Mouse (Mus musculus) embryonic facial prominence, embryonic 15.5 days (tissue): ENCODE results near the gene Utp15. TPM values are rescaled to one million over a fixed set of nuclear protein-coding genes. Genes with fewer than 3 reads are reported as not detected.

ENCODE experiments used
- ATAC-seq: fragments of 200-750 bp; cut with Nextera tagmentation; 2 replicates; pipeline ENCODE4 v1.8.0; 2017; ENCODE audit warnings: low read depth, moderate TSS enrichment; ENCODE audit not compliant: insufficient number of reproducible peaks, low FRiP score, low TSS enrichment
- H3K27ac ChIP-seq: fragments of 300-500 bp; sonication (generic); replicated peaks from 2 replicates; pipeline ENCODE4 v1.5.1; 2015; ENCODE audit warnings: mild to moderate bottlenecking, inconsistent platforms
- H3K27me3 ChIP-seq: fragments of 300-500 bp; sonication (generic); 2 replicates; pipeline ENCODE4 v1.6.1; 2015; ENCODE audit warnings: inconsistent platforms
- H3K36me3 ChIP-seq: fragments of 300-500 bp; sonication (generic); 2 replicates; pipeline ENCODE4 v1.6.1; 2015; ENCODE audit warnings: mild to moderate bottlenecking, inconsistent platforms
- H3K4me1 ChIP-seq: fragments of 300-500 bp; sonication (generic); 2 replicates; pipeline ENCODE4 v1.6.1; 2015; ENCODE audit warnings: inconsistent platforms
- H3K4me2 ChIP-seq: fragments of 300-500 bp; sonication (generic); replicated peaks from 2 replicates; pipeline ENCODE4 v1.6.1; 2015; ENCODE audit warnings: mild to moderate bottlenecking, inconsistent platforms
- H3K4me3 ChIP-seq: fragments of 300-500 bp; sonication (generic); replicated peaks from 2 replicates; pipeline ENCODE4 v1.5.1; 2015; ENCODE audit warnings: mild to moderate bottlenecking, inconsistent platforms
- H3K9ac ChIP-seq: fragments of 300-500 bp; sonication (generic); 2 replicates; pipeline ENCODE4 v1.6.1; 2015; ENCODE audit warnings: inconsistent platforms
- H3K9me3 ChIP-seq: fragments of 300-500 bp; sonication (generic); replicated peaks from 2 replicates; pipeline ENCODE4 v1.6.1; 2016; ENCODE audit warnings: inconsistent platforms
- WGBS: fragments of 180-500 bp; shearing (Covaris S2); methylation state at CpG from one replicate; pipeline ENCODE4 v1.1.7; 2015; 5-methylcytosine and 5-hydroxymethylcytosine counted together
- polyA plus RNA-seq: library from polyadenylated mRNA; unstranded; fragments of >200 nt; fragmentation: Nextera tagmentation; extraction: Ambion mirVana; gene quantifications from 2 replicates; pipeline ENCODE4 v1.2.1, GENCODE M21; 2015

Utp15 gene
- polyA plus RNA-seq, 1 experiment from 2014 or later = 27.0 TPM

- Histone ChIP-seq H3K27ac (0 out of 2 replicates have a peak overlapping the region, but pooled peaks have one; percentile 44), H3K36me3 (no peaks in the 10 kb centered on the region), H3K27me3 (no peaks in the 10 kb centered on the region), H3K9me3 (no peaks in the 10 kb centered on the region), H3K4me2 (no peak overlapping the region), H3K4me1 (no peaks in the 10 kb centered on the region), H3K9ac (no peak overlapping the region), H3K4me3 (no peak overlapping the region)
- WGBS = 74% methylated on average over 8 of the region's 8 CpGs
- ATAC-seq = no peak
Observed at GRCm38 (mm10) chr13:98291712-98292111, 28.9 kb upstream of the Utp15 start.

- H3K4me3 ChIP-seq = no peak overlapping the region
- no peak overlapping the region for H3K4me2 ChIP-seq
- no peaks in the 10 kb centered on the region for H3K27me3 ChIP-seq
- H3K36me3 ChIP-seq = no peaks in the 10 kb centered on the region
- H3K4me1 ChIP-seq = no peaks in the 10 kb centered on the region
- no peak overlapping the region for H3K27ac ChIP-seq
- H3K9ac ChIP-seq = no peak overlapping the region
- ATAC-seq = no peak
- H3K9me3 ChIP-seq = no peaks in the 10 kb centered on the region
- 37% methylated on average over 2 of the region's 2 CpGs for WGBS
Observed at GRCm38 (mm10) chr13:98290719-98291118, 27.9 kb upstream of the Utp15 start.

- no peaks in the 10 kb centered on the region for H3K36me3 ChIP-seq
- H3K4me3 ChIP-seq = no peak overlapping the region
- H3K27me3 ChIP-seq = no peaks in the 10 kb centered on the region
- no peak for ATAC-seq
- no peaks in the 10 kb centered on the region for H3K9me3 ChIP-seq
- H3K4me2 ChIP-seq = no peak overlapping the region
- no peak overlapping the region for H3K27ac ChIP-seq
- 76% methylated on average over 12 of the region's 12 CpGs for WGBS
- no peaks in the 10 kb centered on the region for H3K4me1 ChIP-seq
- H3K9ac ChIP-seq = no peak overlapping the region
Observed at GRCm38 (mm10) chr13:98280990-98281650, 18.3 kb upstream of the Utp15 start.

- Histone ChIP-seq H3K4me2 (no peak within 1 kb of the TSS), H3K27me3 (no peaks in the 10 kb centered on the region), H3K9ac (no peak within 1 kb of the TSS), H3K27ac (no peak within 1 kb of the TSS), H3K4me1 (no peaks in the 10 kb centered on the region), H3K4me3 (no peak within 1 kb of the TSS), H3K36me3 (peaks cover 5% of the 10 kb centered on the region; the same call in 1 of the 2 replicates), H3K9me3 (no peaks in the 10 kb centered on the region)
- ATAC-seq = no peak
- 79% methylated on average over 5 of the region's 5 CpGs for WGBS
Observed at GRCm38 (mm10) chr13:98279686-98280085, 16.8 kb upstream of the Utp15 start, which contains the start of gene Gm21976. TSS of gene Gm21976 (plus strand) at chr13:98279887.

- WGBS = 84% methylated on average over 2 of the region's 2 CpGs
- ATAC-seq = no peak
- no peaks in the 10 kb centered on the region for H3K9me3 ChIP-seq
- no peak overlapping the region for H3K4me3 ChIP-seq
- H3K27ac ChIP-seq = no peak overlapping the region
- no peaks in the 10 kb centered on the region for H3K4me1 ChIP-seq
- H3K36me3 ChIP-seq = peaks cover 23% of the 10 kb centered on the region
- no peak overlapping the region for H3K9ac ChIP-seq
- no peak overlapping the region for H3K4me2 ChIP-seq
- H3K27me3 ChIP-seq = no peaks in the 10 kb centered on the region
Observed at GRCm38 (mm10) chr13:98277501-98277900, 14.7 kb upstream of the Utp15 start.

GRCm38 (mm10) chr13:98276253-98276652, 13.4 kb upstream of the Utp15 start:
- no peaks in the 10 kb centered on the region for H3K27me3 ChIP-seq
- H3K27ac ChIP-seq = no peak overlapping the region
- H3K9ac ChIP-seq = no peak overlapping the region
- H3K4me2 ChIP-seq = no peak overlapping the region
- no peak overlapping the region for H3K4me3 ChIP-seq
- H3K36me3 ChIP-seq = peaks cover 34% of the 10 kb centered on the region
- H3K9me3 ChIP-seq = no peaks in the 10 kb centered on the region
- ATAC-seq = no peak
- WGBS = 89% methylated on average over 7 of the region's 7 CpGs
- no peaks in the 10 kb centered on the region for H3K4me1 ChIP-seq

GRCm38 (mm10) chr13:98275646-98276045, 12.8 kb upstream of the Utp15 start:
- 67% methylated on average over 4 of the region's 4 CpGs for WGBS
- no peaks in the 10 kb centered on the region for H3K9me3 ChIP-seq
- no peaks in the 10 kb centered on the region for H3K27me3 ChIP-seq
- H3K9ac ChIP-seq = no peak overlapping the region
- H3K4me1 ChIP-seq = no peaks in the 10 kb centered on the region
- H3K36me3 ChIP-seq = peaks cover 38% of the 10 kb centered on the region
- no peak overlapping the region for H3K4me3 ChIP-seq
- no peak for ATAC-seq
- no peak overlapping the region for H3K27ac ChIP-seq
- H3K4me2 ChIP-seq = no peak overlapping the region

- H3K4me3 ChIP-seq = no peak overlapping the region
- H3K36me3 ChIP-seq = peaks cover 41% of the 10 kb centered on the region
- no peak overlapping the region for H3K4me2 ChIP-seq
- no peak for ATAC-seq
- no peaks in the 10 kb centered on the region for H3K27me3 ChIP-seq
- WGBS = 92% methylated on average over 9 of the region's 9 CpGs
- no peak overlapping the region for H3K9ac ChIP-seq
- no peak overlapping the region for H3K27ac ChIP-seq
- H3K4me1 ChIP-seq = no peaks in the 10 kb centered on the region
- no peaks in the 10 kb centered on the region for H3K9me3 ChIP-seq
Observed at GRCm38 (mm10) chr13:98274023-98274422, 11.2 kb upstream of the Utp15 start.

GRCm38 (mm10) chr13:98264111-98264510, 1.3 kb upstream of the Utp15 start:
- no peaks in the 10 kb centered on the region for H3K27me3 ChIP-seq
- no peak overlapping the region for H3K27ac ChIP-seq
- peaks cover 25% of the 10 kb centered on the region for H3K36me3 ChIP-seq
- WGBS = 29% methylated on average over 5 of the region's 5 CpGs
- H3K4me2 ChIP-seq = peak overlapping the region; percentile 73
- H3K4me3 ChIP-seq = peak overlapping the region; percentile 95
- H3K4me1 ChIP-seq = peaks cover 17% of the 10 kb centered on the region
- H3K9ac ChIP-seq = peak overlapping the region; percentile 80; the same call in 1 of the 2 replicates
- no peaks in the 10 kb centered on the region for H3K9me3 ChIP-seq
- ATAC-seq = no peak

- Histone ChIP-seq H3K27me3 (no peaks in the 10 kb centered on the region), H3K27ac (peak overlapping the region; percentile 94), H3K9ac (peak overlapping the region; percentile 80), H3K9me3 (no peaks in the 10 kb centered on the region), H3K4me2 (peak overlapping the region; percentile 73), H3K4me3 (peak overlapping the region; percentile 95), H3K36me3 (peaks cover 22% of the 10 kb centered on the region), H3K4me1 (peaks cover 17% of the 10 kb centered on the region)
- peak; percentile 41 for ATAC-seq
- WGBS = under 1% methylated on average over 16 of the region's 16 CpGs
Observed at GRCm38 (mm10) chr13:98263458-98263987, 682 bp upstream of the Utp15 start.

- Histone ChIP-seq H3K27ac (no peak overlapping the region), H3K27me3 (no peaks in the 10 kb centered on the region), H3K9me3 (no peaks in the 10 kb centered on the region), H3K9ac (no peak overlapping the region), H3K36me3 (peaks cover 79% of the 10 kb centered on the region), H3K4me1 (no peaks in the 10 kb centered on the region), H3K4me2 (no peak overlapping the region), H3K4me3 (no peak overlapping the region)
- WGBS = 69% methylated on average over 9 of the region's 9 CpGs
- ATAC-seq = no peak
Observed at GRCm38 (mm10) chr13:98254921-98255320, 7.9 kb downstream of the Utp15 start.

GRCm38 (mm10) chr13:98249594-98249993, 13.2 kb downstream of the Utp15 start:
- Histone ChIP-seq H3K4me1 (no peaks in the 10 kb centered on the region), H3K9me3 (no peaks in the 10 kb centered on the region), H3K36me3 (peaks cover 68% of the 10 kb centered on the region), H3K4me2 (no peak overlapping the region), H3K4me3 (no peak overlapping the region), H3K27ac (no peak overlapping the region), H3K9ac (no peak overlapping the region), H3K27me3 (no peaks in the 10 kb centered on the region)
- ATAC-seq = no peak
- WGBS = 83% methylated on average over 10 of the region's 10 CpGs
